Mouse (Mus musculus): ENCODE results near the gene Zfp3.
A peak's percentile ranks its signal among the peaks of the same experiment; 100 is the strongest.
"Not testable (repeated sequence)": the region's sequence is repeated elsewhere in the genome, so short reads cannot be mapped to it uniquely, and the experiment has no call there.

Gene Zfp3

DNA sequence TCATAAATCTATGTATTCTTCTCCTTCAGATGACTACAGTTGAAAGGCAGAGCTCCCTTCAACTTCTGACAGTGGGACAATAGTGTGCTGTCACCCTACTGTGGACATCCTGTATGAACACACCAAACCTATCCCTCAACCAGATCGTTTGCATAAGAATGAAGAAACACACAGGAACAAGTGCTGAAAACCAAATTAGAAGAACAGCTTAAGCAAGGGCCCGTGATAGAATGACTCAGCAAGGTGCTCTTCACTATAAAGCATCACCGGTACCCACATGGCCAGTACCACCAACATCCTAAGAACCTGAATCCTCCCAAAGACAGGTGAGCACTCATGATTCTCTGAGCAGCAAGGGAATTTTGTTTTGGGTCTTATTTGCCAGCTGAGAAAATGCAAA, 3.6 kb upstream of the Zfp3 start:
- DNase-seq, result not testable (repeated sequence)

DNA sequence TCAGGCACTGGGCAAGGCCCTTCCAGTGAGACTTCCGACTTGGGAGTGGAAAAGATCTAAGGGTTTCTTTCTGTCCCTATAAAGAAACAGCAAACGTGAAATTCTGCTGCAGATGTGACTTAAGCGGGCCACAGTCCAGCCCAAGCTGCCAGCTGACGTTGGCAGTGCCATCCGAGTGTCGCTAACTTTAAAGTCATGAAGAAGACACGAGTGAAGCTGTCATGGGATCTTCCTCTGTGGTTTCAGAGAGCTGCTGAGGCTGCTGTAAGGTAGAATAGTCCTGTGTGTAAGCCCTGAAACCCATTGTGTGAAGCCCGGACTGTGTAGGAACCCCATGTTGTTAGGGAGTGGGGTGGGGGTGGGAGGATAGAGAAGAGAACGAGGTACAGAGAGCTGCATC, 1.4 kb upstream of the Zfp3 start:
- DNase-seq, result no peak

DNA sequence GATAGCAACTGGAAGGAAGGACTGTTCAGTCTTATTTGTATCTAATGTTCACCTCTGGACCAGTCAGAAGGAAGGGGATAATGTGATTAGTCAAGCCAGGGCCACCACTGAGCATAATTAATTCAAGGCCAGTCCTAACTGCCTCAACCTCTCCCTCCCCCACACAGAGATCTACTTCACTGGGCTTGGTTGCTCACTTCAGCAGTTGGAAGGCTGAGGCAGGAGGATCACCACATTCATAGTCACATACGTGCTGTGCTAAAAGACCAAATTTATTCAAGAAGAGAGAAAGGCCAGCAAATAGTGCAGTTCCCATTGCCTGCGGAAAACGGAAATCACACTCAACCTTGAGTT, 450 bp upstream of the Zfp3 start:
- DNase-seq, result no peak

DNA sequence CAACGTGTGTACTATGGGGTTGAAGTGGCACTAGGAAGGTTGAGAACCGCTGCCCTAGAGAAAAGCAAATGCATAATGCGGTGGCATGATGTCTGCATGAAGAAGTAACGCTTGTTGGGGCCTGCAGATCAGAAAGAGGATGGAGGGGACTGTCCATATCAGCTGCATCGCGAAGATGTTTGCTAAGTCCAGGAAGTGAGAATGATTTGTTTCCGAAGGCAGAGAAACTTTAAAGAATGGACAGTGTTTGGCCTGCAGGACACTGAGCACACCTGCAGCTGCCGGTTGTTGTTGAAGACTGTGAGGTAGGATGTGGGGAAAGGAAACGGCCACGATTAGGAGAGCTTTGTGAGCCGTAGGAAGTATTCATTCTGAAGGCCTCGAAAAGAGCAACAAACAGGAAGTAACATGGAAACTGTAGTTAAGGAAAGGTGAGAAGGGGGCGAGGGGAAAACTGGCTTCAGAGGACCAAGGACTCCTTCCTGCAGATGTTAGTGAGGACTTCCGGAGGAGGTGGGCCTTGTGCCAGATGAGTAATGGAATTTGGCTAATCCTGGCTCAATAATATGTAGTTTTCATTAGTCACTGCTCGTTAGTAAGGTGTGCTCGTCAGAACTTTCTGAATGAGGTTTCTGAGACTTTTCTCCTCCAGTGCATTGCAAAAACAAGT, 1.9 kb downstream of the Zfp3 start:
- DNase-seq, result no peak

DNA sequence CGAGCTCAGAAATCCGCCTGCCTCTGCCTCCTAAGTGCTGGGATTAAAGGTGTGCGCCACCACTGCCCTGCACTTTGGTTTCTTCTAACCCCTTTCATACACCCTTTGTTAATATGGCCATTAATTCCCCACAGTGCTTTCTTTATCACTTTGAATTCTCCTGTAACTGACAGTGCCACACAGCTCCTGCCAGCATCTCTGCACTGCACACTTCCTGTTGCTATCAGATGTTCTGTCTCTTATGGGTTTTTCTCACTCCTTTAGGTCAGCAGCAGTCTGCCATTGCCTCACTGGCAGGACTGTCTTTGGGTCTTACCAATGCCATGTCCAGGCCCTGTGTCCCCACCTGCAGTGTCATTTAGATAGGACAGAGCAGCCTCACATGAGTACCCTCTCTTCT, 6.8 kb downstream of the Zfp3 start:
- DNase-seq, result no peak

DNA sequence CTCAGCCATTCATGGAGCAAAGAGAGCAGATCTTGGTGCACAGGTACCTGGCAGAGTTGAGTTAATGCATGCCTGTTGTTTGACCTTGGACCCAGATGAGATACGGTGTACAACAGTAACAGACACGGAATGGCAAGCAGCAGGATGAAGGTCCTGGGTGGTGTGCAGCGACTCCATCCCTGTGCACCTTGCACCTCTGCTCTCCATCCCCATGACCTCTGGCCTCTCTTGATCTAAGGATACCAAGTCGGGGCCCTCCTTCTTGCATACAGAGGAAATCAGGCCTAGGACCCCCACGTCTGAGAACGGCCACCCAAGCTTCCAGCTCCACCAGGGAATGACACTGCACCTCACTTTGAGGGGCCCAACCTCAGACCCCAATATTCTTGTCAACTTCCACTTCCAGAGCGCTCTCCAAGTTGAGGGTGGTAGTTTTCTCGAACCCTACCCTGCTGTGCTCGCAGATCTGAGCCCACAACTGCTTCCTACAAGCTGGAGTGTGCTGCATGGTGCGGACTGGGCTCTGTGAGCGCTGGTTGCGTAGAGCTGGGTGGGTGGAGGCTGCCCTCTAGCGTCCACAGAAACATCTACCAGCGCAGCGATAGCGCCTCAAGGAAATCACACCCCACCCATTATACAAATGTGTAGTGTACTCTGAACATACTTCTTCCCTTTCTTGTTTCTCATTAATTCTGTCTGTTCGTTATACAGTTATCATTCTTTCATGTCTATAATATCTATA, 13.0 kb downstream of the Zfp3 start:
- DNase-seq, result peak; percentile 70

DNA sequence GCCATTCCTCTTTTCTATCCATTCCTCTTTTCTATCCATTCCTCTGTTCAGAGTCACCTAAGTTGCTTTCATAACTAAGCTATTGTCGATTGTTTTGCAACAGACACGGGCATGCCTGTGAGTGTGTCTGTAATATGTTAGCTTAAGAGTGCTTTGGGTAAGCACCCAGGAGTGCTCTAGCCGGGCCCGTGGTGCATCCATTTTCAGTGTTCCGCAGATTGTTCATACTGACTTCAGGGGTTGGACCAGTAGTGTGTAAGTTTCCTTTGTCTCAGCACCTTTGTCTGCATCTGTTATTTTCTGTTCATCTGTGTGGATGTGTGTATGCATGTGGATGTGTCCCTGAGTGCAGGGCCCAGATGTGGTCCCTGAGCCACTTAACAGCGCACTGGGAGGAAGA, 13.6 kb downstream of the Zfp3 start:
- DNase-seq, result no peak

DNA sequence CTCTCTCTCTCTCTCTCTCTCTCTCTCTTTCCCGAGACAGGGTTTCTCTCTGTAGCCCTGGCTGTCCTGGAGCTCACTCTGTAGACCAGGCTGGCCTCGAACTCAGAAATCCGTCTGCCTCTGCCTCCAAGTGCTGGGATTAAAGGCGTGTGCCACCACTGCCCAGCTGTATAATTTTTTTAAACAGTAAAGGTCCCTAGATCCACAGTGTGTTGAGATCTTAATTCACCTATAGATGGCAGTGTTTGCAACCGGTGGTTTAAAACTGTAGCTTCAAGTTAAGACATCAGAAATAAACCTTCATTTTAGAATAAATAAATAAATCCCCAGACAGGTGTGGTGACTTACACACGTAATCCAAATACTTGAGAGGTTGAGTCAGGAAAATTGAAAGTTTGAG, 14.0 kb downstream of the Zfp3 start:
- not testable (repeated sequence) for DNase-seq

DNA sequence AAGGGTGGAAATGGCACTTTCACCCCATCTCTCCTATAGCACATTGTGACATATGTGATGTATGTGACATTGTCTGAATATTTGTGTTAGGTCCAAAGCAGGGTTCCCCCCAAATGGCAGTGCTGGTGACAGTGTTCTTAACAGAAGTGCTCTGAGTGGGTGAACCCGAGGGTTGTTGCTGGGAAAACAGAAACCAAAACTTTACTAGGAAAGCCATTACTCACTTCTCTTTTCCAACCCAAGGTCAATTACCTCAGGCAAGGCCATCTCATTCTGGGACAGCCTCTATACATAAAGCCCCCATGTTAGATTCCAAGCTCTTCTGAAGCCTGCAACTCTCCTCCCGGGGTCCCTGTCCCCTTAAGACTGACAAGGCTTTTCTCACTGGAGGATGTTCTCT, 21.9 kb downstream of the Zfp3 start:
- no peak for DNase-seq

DNA sequence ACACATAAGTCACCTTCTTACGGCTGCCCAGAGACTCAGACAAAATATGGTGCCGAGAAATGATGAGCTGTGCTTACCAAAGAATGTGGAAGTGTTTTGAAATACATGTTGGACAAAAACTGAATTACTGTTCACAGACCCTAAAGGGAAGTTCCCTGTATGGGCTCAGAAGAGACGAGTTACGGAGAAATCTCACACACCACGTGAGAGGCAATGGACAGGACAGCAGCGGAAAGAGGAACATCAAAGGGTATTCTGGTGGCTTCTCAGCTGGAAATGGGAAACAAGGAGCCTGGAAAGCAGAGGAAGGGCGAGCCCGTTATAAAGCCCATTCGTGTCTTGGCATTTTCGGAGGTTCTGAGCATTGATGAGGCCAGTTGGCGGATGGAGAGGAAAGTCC, 23.0 kb downstream of the Zfp3 start:
- no peak for DNase-seq

DNA sequence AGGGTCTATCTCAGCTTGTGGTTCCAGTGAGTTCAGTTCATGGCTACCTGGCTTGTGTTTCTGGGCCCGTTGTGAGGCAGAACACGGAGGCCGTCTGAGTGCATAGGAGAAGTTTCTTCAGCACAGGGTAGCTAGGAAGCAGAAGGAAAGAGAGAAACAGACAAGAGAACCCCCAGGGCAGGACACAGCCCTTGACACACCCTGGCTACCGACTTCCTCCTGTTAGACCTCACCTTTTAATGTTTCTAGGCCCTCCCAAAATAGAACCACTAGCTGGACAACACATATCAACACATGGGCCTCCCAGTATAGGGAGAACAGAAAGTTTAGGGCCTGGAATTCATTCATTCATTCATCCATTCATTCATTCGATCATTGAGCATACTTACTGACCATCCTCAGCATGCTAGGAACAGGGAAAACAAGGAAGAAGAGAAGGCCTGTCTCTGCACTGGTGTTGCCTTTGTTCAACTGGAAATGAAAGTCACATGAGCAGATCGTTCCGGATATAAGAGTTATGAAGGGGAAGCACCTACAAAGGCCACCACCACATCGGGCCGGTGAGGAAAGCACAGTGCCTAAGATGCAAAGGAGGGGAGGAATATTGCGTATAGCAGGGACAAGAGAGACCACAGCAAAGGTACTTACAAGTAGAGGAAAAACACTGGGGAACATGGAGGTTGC, 25.1 kb downstream of the Zfp3 start:
- DNase-seq, result no peak

DNA sequence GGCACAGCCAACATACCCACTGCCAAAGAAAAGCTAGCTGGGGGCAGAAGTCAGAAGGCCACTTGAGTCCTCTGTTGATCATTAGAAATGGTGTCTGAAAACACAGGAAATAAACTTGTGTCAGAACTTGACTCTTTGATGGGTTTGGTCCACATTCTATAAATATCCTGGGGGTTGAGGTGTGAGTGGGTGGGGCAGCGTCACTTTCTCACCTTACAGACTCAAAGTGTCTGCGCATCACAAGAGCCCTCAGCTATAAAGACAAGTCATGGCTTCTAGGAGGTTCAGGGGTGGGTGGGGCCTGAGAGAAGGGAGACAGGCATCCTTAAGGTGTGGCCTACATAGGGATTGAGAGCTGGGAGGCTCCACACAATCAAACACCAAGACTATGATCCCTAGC, 26.4 kb downstream of the Zfp3 start:
- no peak for DNase-seq

DNA sequence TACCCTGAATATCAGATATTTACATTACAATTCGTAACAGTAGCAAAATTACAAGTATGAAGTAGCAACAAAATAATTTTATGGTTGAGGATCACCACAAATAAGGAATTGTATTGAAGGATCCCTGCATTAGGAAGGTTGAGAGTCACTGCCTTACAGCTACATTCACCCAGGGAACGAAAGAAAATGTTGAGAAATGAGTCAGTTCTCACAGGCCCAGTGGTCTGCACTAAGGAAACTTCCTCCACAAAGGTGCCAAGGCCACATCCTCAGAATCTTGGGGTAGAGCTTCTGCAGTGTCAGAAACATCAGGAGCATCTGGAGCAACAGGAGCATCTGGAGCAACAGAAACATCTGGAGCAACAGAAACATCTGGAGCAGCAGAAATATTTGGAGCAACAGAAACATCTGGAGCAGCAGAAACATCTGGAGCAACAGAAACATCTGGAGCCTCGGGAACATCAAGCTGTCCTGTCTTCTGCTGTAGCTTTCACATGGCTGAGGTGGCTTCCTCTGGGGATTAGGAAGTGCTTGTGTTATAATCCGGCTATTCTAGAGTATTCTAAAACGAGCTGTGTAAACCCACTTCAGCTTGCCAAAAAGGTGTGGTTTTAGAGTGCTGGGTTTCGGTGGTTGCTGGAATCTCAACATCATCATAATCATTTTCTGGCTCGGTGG, 27.0 kb downstream of the Zfp3 start:
- DNase-seq, result no peak

DNA sequence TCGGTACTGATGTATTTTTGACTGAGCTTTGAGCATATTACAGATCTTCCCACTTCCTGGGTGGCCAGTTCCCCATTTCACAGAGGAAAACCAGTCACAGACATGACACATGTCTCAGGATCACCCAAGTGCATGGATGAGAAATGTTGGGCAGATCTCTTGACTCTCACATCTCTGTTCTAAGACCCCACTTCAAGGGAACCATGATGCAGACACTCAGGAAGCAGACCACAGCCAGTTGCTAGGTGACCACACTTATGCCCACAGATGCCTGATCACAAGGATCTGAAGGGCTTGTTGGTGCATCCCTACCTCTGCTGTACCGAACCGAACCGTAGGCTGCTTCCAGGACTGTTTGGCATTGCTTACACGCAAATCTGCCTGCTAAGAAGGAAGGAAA, 27.7 kb downstream of the Zfp3 start:
- DNase-seq, result no peak

DNA sequence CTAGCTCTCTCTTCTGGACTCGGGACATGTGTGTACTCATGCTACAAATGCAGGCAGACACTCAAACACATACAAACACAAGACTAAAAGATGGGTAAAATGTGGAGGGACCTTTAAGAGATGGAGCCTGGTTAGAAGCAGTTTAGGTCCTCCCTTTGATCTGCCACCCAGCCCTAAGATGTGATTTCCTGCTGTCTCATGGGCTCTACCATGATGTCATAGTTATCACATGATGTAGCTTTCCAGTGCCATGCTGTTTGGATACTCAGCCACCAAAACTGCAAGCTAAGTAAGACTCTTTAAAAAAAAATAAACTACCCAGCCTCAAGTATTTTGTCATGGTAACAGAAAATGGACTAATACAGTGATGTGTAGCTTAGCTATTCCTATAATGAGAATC, 28.4 kb downstream of the Zfp3 start:
- no peak for DNase-seq

DNA sequence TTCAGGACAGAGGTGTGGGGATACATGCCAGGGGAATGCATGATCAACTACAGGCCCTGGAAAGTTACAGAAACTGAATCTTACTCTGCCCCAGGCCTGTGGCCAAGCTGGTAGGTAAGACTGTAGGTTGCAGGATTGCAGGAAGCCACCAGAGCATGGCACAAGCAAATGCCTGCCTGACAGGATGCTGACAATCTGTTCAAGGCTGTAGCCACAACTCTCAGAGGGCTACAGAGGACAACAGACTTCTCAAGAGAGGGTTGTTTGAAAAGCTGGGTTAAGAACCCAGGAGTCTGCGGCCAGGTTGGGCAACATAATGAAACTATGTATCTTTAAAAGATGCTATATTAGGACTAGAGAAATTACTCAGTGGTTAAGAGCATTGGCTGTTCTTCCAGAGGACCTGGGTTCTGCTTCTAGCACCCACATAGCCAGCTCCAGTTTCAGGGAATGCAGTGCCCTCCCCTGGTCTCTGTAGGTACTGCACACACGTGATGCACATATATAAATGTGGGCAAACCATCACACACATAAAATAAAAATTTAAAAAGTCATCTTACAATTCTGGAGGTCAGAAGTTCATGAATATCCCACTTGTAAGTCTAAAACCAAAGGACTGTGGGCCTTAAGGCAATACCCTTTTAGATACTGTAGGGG, 38.3 kb downstream of the Zfp3 start:
- no peak for DNase-seq

DNA sequence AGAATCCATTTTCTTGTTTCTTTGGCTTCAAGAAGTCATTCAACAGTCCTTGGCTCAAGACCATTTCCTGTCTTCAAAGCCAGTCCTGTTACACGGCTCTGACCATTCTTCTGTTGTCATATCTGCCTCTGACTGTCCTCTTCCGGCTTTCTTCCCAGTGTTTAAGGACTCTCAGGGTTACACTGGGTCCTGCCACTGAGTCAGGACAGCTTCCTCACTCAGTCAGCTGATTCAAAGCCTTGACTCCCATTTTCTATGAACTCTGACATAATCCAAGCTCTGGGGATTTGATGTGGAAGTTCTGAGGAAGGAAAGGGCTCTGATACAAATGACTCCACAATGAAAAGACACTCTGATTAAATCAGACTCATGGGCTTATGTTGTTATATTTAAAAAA, 38.9 kb downstream of the Zfp3 start:
- no peak for DNase-seq

DNA sequence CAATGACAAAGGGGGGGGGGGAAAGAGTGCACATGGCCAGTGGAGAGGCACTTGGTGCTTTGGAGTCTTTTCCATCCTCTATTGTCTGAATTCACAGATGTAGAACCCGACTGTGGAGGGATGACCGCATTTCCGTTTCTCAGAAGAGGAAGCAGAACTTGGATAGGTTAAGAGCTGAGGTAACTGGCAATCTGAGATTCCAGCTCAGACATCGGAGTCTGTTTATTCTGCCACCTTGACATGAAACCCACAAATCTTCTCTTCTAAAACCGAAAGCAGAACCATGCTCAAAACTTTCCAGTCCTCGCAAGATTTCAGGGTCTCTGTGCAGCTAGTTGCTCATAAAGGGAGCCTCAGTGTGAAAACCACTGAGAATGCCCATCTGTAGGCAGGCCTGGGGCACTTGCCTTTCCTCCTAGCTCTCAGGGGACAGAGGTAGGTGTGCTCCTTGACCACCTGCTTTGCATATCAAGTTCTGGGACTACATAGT, 39.7 kb downstream of the Zfp3 start:
- peak; percentile 23 for DNase-seq

DNA sequence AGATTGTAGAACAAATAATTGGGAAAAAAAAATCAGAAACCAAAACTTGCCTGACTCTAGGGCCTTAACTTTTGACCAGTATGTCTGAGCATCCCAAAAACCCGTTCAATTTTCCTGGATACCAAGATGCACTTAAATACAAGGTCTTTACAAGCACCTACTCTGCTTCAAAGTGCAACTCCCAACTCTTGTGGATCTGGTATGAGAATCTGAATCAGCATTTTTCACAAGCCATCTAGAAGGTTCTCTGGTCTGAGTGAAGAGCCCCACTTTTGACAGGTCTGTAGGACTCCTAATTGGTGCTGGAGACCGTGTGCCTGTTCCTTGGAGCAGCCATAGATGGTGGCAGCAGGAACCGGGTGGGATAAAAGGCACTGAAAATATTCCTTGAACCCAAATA, 40.4 kb downstream of the Zfp3 start:
- no peak for DNase-seq

DNA sequence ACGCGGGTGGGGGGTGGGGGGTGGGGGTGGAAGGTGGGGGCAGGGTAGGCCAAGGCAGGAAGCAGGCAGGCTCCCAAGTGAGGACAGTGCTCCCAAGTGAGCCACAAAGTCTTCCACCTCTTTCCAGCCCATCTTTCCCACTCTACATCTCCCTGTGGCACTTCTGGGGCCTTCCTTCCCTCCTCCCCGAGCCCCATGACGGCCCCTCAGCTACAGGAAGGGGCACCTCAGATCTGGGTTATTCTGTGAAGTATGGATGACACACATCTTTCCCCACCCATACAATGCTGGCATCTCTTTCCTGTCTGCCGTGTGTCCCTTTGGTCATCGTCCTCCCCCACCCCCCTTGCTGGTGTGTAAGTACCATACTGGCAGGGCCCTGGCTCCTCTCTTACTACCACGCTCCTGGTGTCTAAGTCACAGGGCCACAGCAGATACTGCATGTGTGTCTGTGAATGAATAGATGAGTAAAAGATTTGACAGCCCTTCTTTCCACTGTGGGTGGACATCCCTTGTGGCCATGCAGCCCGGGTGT, 41.7 kb downstream of the Zfp3 start:
- no peak for DNase-seq

DNA sequence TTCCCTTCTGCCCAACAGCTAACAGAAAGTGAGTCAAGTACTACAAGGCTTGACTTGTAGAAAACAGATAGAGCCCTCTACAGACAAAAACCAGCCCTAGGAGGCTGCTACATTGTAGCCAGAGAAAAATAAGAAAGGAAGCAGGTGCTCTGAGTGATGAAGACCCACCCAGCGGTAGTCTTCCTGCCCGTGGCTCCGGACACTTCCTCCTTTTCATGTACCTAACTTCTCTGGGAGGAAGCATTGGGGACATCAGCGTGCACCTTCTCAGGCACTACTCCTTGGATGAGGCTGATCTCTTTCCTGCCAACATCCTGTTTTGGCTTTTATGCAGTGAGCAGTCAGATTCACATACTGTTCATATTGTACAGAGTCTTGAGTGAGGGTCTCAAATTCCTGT, 42.7 kb downstream of the Zfp3 start:
- DNase-seq, result no peak

DNA sequence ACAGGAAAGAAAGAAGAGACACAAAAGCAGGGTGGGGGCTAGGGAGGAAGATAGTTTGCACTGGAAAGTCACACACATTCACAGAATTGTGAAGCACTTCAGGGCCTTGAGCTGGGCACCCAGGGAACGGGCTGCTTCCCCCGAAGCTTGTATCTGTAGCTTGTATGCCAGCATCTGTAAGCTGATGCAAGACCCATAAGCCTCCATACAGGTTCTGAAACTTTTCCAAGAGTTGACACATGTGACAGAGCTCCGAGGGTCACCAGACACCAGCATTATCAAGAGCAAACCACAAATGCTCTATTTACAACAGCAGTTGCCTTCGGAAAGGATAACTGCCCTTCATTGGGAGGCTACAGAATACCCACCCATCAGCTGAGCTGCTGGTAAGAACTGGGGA, 43.6 kb downstream of the Zfp3 start:
- DNase-seq, result no peak

DNA sequence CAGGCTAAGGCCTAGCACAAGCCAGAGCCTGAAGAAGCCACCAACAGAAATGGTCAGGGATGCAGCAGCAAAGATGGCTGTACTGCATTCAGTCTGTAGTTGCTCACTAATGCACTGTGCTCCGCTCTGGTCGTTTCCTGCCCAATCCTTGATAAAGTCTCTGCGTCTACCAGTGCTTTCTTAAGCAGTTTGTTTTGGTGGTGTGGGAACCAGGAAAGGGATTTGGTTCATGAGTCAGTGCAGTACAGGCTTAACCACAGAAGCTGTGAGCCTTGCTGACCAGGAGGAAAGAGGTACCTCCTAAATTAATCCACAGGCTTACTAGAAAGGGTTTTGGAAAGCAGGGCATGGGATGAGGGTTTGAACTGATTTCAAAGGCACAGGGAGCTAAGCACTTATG, 44.1 kb downstream of the Zfp3 start:
- no peak for DNase-seq
